Mouse (Mus musculus) c-Kit-positive CD71-negative TER-119-negative erythroid progenitor cells, embryonic 14.5 days (primary cell): ENCODE results near the gene Tspan5.

Source experiments
- DNase-seq: peaks from one replicate; pipeline ENCODE4 v3.0.0-alpha.2; 2013; ENCODE audit warnings: low read depth

The Tspan5 gene

GRCm38 (mm10) chr3:138847809-138848208 is 105.8 kb downstream of the Tspan5 start:
- no peak for DNase-seq

DNA sequence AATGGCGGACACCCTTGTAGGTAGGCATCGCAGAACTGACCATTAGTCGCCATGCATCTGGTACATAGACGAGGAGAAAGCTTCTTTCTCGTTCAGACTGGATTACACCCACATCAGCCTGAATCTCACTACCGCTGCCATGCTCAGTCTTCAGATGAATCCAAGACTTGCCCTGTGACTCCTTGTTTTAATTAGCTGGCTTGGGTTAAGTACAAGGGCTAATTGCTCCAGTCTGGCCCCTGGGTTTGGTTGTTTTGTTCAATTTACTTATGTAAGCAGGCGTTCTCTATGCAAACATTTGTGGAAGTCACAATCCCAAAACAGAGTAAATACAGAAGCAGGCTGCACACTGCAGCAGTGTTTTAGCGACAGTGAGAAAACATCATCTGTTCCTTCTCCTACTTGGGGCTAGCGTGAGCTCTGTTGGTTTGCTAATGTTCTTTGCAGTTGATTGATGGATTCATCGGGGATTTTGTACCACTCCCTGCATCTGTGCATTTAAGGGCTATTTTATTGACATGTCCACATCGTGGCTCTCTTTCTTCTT is 107.8 kb downstream of the Tspan5 start:
- DNase-seq: no peak

GRCm38 (mm10) chr3:138851876-138852275 is 109.9 kb downstream of the Tspan5 start:
- DNase-seq: no peak

DNA sequence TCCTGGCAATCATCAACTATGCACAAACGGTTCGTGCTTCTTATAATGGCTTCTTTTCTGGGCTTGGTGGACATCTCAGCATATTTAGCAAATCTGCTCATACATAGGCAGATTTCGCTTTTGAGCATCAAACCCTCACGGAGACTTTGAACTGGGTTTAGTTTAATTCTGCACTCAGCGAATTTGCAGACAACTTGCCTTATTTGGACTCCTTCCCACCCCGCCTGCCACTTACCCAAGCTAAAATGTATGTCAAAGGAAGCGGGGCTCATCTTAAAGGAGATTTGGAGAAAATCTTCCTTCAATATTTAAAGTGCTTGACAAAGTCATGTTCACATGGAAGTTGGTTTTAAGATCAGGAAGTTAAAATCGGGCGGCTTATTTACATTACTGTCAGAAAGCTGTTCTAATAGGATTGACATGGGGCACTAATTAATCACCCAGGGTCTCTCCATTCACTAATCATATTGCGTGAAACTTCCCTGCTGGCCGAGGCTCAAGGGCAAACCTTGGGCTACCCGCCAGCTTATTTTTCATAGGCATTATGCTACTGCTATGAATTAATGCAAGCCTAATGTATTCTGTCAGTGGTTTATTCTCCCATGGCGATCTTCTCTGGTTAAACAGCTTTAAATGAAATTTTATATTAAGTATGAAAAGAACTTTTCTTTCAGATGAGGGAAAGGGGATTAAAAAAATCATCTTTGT is 111.1 kb downstream of the Tspan5 start:
- DNase-seq: no peak

DNA sequence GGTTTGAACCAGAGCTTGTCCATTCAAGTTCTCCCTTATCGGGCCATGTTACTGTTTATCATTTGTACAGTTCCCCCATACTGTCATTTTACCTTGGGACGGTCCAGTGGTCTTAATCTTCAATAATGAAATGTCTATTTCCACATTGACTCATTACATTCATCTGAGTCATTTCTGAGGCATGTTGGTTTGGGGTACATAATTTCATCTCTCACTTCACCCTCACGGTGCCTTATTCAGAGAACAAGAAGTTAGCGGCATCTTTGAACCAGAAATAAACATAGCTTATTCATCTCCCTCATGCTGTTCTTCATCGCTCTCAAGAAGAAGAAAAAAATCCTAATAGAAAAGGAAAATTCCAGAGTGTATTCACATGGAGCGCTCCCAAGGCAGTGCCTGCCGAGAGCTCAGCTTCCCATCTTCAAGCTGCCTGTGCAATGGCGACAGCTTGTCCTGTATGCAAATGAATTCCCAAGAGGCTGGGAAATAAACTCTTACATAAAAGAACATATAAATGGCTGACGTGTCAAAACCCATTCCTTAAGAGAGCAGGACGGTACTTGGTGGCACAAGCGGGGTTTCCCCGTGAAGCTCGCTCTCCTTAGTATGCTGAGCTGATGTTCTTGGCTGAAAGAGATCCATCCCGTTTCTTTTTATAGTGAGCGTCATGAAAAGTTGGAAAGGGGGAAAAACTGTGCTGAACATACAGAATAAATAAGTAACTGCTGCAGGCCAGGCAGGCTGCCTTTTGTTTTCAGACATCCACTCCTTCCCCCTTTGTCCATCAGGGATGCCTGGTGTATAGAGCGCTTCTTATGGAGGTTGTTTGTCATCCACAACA is 112.2 kb downstream of the Tspan5 start:
- DNase-seq: no peak

GRCm38 (mm10) chr3:138855387-138855786 is 113.4 kb downstream of the Tspan5 start:
- DNase-seq: no peak

- no peak for DNase-seq
These were observed 115.0 kb downstream of the Tspan5 start for GRCm38 (mm10) chr3:138856946-138857345.

GRCm38 (mm10) chr3:138857805-138858546 is 116.0 kb downstream of the Tspan5 start:
- DNase-seq: no peak

GRCm38 (mm10) chr3:138858649-138859048 is 116.7 kb downstream of the Tspan5 start:
- DNase-seq: no peak

DNA sequence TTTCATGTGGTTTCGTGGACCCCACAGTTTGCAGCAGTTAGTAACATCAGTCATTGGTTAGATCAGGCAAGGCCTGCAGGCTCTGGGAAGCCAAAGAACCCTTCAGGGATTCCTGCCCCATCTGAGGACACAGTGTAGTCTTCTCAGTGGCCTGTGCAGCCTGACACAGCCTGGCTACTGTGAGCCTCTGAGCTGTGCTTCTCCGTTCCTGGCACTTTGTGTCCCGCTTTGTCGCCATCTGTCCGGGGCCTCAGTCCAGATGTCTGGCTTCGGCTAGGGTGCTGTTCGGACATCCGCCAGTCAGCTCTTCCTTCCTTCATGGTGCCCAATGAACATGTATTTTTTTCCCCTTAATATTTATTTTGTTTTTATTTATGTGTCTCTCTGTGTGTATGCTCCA is 117.2 kb downstream of the Tspan5 start:
- DNase-seq: no peak

- DNase-seq: no peak
These were observed 117.7 kb downstream of the Tspan5 start for GRCm38 (mm10) chr3:138859666-138860065.

DNA sequence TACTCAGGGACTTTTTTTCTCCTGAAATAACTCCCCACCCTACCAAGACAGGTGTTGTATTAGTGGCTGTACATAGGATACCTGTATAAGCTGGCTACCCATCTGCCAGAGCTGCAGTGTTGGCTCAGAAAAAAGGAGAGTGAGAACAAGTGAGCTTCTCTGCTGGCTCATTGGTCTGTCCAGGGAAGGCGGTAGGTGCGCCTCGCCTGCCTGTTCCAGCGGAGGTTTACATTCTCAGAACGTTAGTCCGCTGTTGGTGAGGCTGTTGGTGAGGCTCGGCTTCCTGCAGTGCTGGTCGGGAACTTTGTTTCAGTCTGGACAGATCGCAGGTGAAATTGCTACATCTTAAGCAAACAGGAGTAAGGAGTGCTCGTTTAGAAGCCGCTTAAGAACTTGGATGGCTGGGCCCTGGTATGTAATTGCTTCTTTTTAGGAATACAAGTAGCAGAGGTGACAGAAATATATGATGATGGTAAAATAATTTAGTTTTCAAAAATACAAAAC is 118.3 kb downstream of the Tspan5 start:
- DNase-seq: no peak

DNA sequence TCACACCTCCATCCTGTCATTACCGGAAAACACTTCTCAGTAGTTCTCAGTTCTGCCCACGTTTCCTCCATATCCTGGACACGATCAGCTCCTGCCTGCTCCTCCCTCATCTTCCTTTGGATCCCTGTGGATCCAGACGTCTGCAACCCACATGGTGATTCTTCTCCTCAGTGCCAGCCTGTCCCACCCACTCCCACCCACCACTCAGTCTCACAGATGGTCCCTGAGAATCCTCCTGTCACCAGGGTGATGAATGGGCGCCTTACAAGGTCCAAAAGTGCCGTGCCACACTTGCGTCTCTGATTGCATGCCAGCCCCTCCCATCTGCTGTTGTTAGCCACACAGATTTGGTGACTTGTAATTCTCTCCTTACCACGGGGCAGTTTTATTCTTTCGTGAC is 119.0 kb downstream of the Tspan5 start:
- DNase-seq: no peak

DNA sequence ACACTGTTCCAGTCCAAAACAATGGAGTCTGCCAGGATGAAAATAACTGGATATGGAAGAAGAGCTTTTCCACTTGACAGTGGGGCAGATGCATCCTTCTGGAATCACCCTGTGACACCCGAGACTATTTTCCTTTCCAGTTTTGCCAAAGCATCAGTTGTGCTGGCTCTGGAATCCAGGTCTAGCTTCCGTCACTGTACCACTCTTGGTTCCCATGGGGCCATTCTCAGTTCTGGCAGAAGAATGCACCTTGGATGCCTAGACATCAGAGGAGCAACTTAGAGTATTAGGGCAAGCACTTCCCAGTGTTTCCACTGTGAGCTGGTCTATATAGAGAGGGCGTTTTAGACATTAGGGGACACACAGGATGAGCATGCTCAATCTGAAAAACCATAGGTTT is 119.6 kb downstream of the Tspan5 start:
- no peak for DNase-seq

DNA sequence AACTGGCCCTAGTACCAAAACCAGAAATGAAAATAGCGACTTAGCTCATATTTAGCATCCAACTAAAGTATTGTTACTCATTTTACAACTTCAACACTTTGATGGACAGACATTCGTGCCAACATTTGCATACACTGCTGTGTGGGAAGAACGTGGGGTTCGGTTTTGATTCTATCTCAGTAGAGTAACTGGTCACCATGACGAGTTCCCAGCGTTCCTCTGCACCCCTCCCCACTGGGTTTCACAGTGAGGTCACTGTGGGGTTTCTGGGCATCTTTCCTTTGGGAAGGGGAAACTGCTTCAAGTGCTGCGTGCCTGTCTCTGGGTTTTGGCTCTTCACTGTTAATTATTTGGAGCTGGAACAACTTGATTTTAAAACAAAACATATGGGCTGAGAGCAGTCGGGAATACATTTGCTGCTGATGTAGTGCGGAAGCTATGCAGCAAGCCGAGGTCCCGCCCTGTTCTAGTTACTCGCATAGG is 122.2 kb downstream of the Tspan5 start:
- DNase-seq: no peak

DNA sequence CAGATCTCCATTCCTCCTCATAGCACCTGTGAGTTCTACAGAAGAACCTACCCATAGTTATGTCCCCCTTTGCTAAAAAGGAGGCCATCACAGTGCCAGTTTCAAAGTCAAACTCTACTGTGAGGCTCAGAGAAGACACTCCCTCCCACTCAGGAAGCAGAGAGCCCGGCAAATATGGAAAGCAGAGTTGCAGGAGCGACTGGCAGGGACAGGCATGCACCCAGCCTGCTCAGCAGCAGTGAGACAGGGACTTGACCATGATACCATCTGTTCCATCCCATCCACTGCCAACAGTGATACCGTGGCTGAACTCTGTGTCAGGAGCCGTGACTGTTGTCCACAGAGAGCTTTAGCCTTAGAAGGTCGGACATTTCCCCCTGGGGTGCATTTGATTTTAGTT is 123.3 kb downstream of the Tspan5 start:
- no peak for DNase-seq

- DNase-seq: no peak
These were observed 125.3 kb downstream of the Tspan5 start for GRCm38 (mm10) chr3:138867149-138867848.

GRCm38 (mm10) chr3:138868409-138868808 is 126.4 kb downstream of the Tspan5 start:
- no peak for DNase-seq

GRCm38 (mm10) chr3:138875282-138875681 is 133.3 kb downstream of the Tspan5 start:
- no peak for DNase-seq

DNA sequence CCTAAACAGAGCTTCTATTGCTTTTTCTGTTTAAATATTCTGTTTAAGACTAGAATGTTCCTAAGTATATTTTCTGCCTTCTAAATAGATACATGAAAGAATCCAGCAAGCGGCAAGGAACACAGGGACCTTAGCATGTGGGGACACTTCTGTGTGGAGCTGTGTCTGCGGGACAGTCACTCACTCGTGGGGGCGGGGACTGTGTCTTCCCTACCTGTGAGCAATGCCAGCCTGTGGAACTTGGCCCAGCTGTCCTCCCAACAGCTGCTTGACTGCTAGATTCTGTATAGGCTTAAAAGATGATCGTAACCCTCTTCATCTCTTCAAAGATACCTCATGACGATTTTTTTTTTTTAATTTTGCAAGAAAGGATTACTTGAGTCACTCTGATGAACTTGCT is 133.9 kb downstream of the Tspan5 start:
- no peak for DNase-seq

DNA sequence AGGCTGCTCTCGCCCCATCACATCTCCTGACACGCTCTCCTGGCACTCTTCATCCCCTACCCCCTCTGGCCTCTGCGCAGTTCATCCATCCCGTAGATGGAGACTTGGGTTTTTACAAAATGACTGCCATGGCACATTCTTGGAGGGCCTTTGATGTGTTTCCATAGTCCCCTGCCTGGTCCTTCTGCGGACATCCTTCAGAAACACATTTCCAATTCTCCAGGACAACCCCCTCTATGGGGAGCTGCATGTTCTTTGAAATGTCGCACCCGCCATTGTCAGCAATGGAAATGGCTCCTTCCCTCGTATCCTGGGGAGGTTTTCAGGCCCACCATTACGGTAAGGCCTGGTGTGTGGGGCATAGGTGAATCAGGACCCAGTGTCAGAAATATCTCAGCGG is 134.4 kb downstream of the Tspan5 start:
- DNase-seq: no peak
